Mouse (Mus musculus): ENCODE measurements around the gene Psmc4.

Gene Psmc4

GRCm38 (mm10) chr7:28049476-28050409 is at the start of gene Psmc4:
Psmc4 (minus strand) TSS chr7:28050101.
- ChIA-PET POLR2A (interaction anchor here in 3 of 4 experiments (0.6 to 1.7 kb wide), 22 partner anchors 33 to 761 kb away, joined by 3 to 6 read pairs (median 3); partner anchors contain the start of genes Eid2 (in 1 of the 3), Fbl (in 1 of the 3), Rps16 (in 1 of the 3) and Zfp607b (in 1 of the 3)), CTCF (interaction anchor here in 2 of 4 experiments (0.6 to 1.8 kb wide), 7 partner anchors 18 to 796 kb away, joined by 3 to 4 read pairs (median 4); partner anchors contain the start of genes Ttc9b (in 1 of the 2) and Zfp974 (in 1 of the 2))

GRCm38 (mm10) chr7:28099101-28099500 is 49.2 kb upstream of the Psmc4 start:
- CTCF ChIA-PET: interaction anchor here in 1 of 4 experiments (4.2 kb wide), 1 partner anchor 10 kb away, joined by 27 read pairs; no protein-coding TSS in a partner anchor
- POLR2A ChIA-PET: no interaction called here

GRCm38 (mm10) chr7:28093541-28093940 is 43.6 kb upstream of the Psmc4 start:
- POLR2A ChIA-PET: interaction anchor here in 1 of 4 experiments (0.6 to 1.6 kb wide), 4 partner anchors 9 to 257 kb away, joined by 3 to 6 read pairs (median 4); partner anchors contain the start of genes Psmc4 and Rps16

GRCm38 (mm10) chr7:28086236-28086635 is 36.3 kb upstream of the Psmc4 start:
- ChIA-PET POLR2A (interaction anchor here in 1 of 4 experiments (0.9 to 1.2 kb wide), 3 partner anchors 15 to 84 kb away, joined by 3 to 5 read pairs (median 3); no protein-coding TSS in a partner anchor), CTCF (interaction anchor here (0.7 to 1.5 kb wide), 12 partner anchors 9 to 94 kb away, joined by 3 to 9 read pairs (median 4); no protein-coding TSS in a partner anchor)

More at GRCm38 (mm10) chr7:28093541-28093940, 43.6 kb upstream of the Psmc4 start:
- CTCF ChIA-PET: interaction anchor here in 1 of 4 experiments (1.1 kb wide), 1 partner anchor 55 kb away, joined by 5 read pairs; no protein-coding TSS in a partner anchor

GRCm38 (mm10) chr7:28084215-28084614 is 34.3 kb upstream of the Psmc4 start:
- POLR2A ChIA-PET: interaction anchor here in 2 of 4 experiments (0.6 to 1.3 kb wide), 5 partner anchors 9 to 851 kb away, joined by 3 to 6 read pairs (median 3); partner anchors contain the start of gene Coq8b (in 1 of the 2)
- CTCF ChIA-PET: interaction anchor here (0.5 to 1.9 kb wide), 6 partner anchors 8 to 383 kb away, joined by 3 to 7 read pairs (median 6); no protein-coding TSS in a partner anchor

GRCm38 (mm10) chr7:28070531-28071298 is 20.8 kb upstream of the Psmc4 start, which contains the start of gene Fcgbp:
Fcgbp (plus strand) TSS chr7:28071236.
- ChIA-PET POLR2A (no interaction called here), CTCF (no interaction called here)

- ChIA-PET POLR2A (interaction anchor here in 1 of 4 experiments (1.2 kb wide), 1 partner anchor 110 kb away, joined by 3 read pairs; the partner anchor contains the start of gene Dyrk1b), CTCF (interaction anchor here in 2 of 4 experiments (0.7 to 1.8 kb wide), 2 partner anchors 31 to 675 kb away, joined by 3 to 6 read pairs; no protein-coding TSS in a partner anchor)
Observed at GRCm38 (mm10) chr7:28069546-28070172, 19.8 kb upstream of the Psmc4 start.

- ChIA-PET POLR2A (interaction anchor here in 2 of 4 experiments (0.7 to 1.2 kb wide), 4 partner anchors 28 to 704 kb away, joined by 3 to 4 read pairs (median 3); partner anchors contain the start of gene Dyrk1b (in 1 of the 2)), CTCF (interaction anchor here in 2 of 4 experiments (0.7 to 1.8 kb wide), 3 partner anchors 18 to 39 kb away, joined by 3 to 6 read pairs (median 5); partner anchors contain the start of gene Psmc4 (in 1 of the 2))
Observed at GRCm38 (mm10) chr7:28068661-28069060, 18.8 kb upstream of the Psmc4 start.

- CTCF ChIA-PET: no interaction called here
Observed at GRCm38 (mm10) chr7:28059972-28060371, 10.1 kb upstream of the Psmc4 start.

GRCm38 (mm10) chr7:28053046-28053930 is 3.4 kb upstream of the Psmc4 start:
- CTCF ChIA-PET: interaction anchor here in 3 of 4 experiments (0.6 to 1.6 kb wide), 3 partner anchors 51 to 737 kb away, joined by 3 to 5 read pairs (median 4); no protein-coding TSS in a partner anchor

More at GRCm38 (mm10) chr7:28059972-28060371, 10.1 kb upstream of the Psmc4 start:
- POLR2A ChIA-PET: no interaction called here

GRCm38 (mm10) chr7:28050584-28050983 is 683 bp upstream of the Psmc4 start:
- ChIA-PET POLR2A (interaction anchor here in 2 of 4 experiments (1.0 to 1.6 kb wide), 7 partner anchors 51 to 376 kb away, joined by 3 to 4 read pairs (median 3); partner anchors contain the start of genes Eid2 (in 1 of the 2) and Zfp607b (in 1 of the 2)), CTCF (interaction anchor here in 3 of 4 experiments (0.8 to 1.8 kb wide), 4 partner anchors 18 to 102 kb away, joined by 3 to 4 read pairs (median 3); no protein-coding TSS in a partner anchor)

More at GRCm38 (mm10) chr7:28053046-28053930, 3.4 kb upstream of the Psmc4 start:
- POLR2A ChIA-PET: no interaction called here

- CTCF ChIA-PET: no interaction called here
- POLR2A ChIA-PET: interaction anchor here in 2 of 4 experiments (1.0 to 1.6 kb wide), 3 partner anchors 27 to 36 kb away, joined by 3 to 4 read pairs (median 3); partner anchors contain the start of gene Zfp850 (in 1 of the 2)
Observed at GRCm38 (mm10) chr7:28044524-28044923, 5.4 kb downstream of the Psmc4 start.

- CTCF ChIA-PET: interaction anchor here in 1 of 4 experiments (0.6 kb wide), 1 partner anchor 134 kb away, joined by 3 read pairs; no protein-coding TSS in a partner anchor
- POLR2A ChIA-PET: interaction anchor here (0.6 to 2.3 kb wide), 19 partner anchors 10 to 378 kb away, joined by 3 to 10 read pairs (median 4); partner anchors contain the start of genes Zfp780b (in 2 of the 4), Dyrk1b (in 1 of the 4), Map3k10 (in 1 of the 4) and Med29 (in 1 of the 4)
Observed at GRCm38 (mm10) chr7:28014445-28014810, 35.5 kb downstream of the Psmc4 start.

GRCm38 (mm10) chr7:28013549-28014444 is 36.1 kb downstream of the Psmc4 start, which contains the start of gene Zfp850:
Zfp850 (minus strand) TSS chr7:28014115.
- POLR2A ChIA-PET: interaction anchor here (0.6 to 2.3 kb wide), 29 partner anchors 9 to 379 kb away, joined by 3 to 10 read pairs (median 4); partner anchors contain the start of genes Med29 (in 2 of the 4), Paf1 (in 2 of the 4), Zfp780b (in 2 of the 4) and Dyrk1b (in 1 of the 4)

GRCm38 (mm10) chr7:28010271-28010670 is 39.6 kb downstream of the Psmc4 start:
- ChIA-PET CTCF (no interaction called here), POLR2A (interaction anchor here in 1 of 4 experiments (0.6 kb wide), 1 partner anchor 161 kb away, joined by 3 read pairs; no protein-coding TSS in a partner anchor)

More at GRCm38 (mm10) chr7:28013549-28014444, 36.1 kb downstream of the Psmc4 start, which contains the start of gene Zfp850:
- CTCF ChIA-PET: interaction anchor here in 2 of 4 experiments (0.6 to 0.8 kb wide), 4 partner anchors 134 to 189 kb away, joined by 3 read pairs; no protein-coding TSS in a partner anchor
